Mouse (Mus musculus) fibroblast of lung, adult 2 months (primary cell): Measurements from ENCODE around the gene Rnf24.
A peak's percentile ranks its signal among the peaks of the same experiment; 100 is the strongest.

ENCODE experiments used
- DNase-seq: peaks from one replicate; pipeline ENCODE4 v3.0.0-alpha.2; 2011; ENCODE audit warnings: low read depth

Rnf24 gene

GRCm38 (mm10) chr2:131262680-131263670, 89.7 kb downstream of the Rnf24 start:
- peak; percentile 28 for DNase-seq

GRCm38 (mm10) chr2:131262213-131262672, 90.4 kb downstream of the Rnf24 start, which contains the start of gene Pank2:
TSS of gene Pank2 (plus strand) at chr2:131262495.
- peak; percentile 93 for DNase-seq

GRCm38 (mm10) chr2:131261481-131262212, 91.0 kb downstream of the Rnf24 start:
- no peak for DNase-seq

DNA sequence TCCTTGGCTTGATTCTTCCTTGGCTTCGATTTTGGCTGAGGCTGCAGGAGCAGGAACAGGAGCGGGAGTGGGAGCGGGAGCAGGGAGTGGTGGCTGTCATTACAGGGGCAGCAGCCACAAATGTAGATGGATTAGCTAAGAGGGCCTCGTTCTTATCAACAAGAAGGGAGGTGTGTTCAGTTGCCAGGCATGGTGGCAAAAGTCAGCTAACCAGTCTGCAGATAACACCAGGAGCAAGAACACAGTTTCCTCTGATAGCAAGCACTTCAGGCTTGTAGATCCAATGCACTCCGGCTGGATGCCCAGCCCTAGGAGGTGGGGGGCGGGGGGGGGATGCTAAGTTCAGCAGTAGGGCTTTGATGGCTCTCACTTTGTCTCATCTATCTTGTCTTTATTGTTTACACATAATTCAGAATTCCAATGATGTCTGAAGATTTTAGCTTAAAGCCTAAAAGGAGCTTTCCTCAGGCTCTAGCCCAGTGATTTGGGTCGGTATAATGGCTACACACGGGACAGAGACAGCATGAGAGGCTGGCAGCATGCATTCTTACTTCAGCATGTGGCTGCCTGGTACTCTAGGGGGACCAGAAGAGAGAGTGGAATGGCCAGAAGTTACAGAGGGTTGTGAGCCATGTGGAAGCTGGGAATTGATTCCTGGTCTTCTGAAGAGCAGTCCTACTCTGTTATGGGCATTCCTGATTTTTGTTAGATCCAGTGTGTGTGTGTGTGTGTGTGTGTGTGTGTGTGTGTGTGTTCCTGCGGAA, 92.0 kb downstream of the Rnf24 start:
- DNase-seq = no peak

GRCm38 (mm10) chr2:131258693-131259092, 94.0 kb downstream of the Rnf24 start:
- DNase-seq = no peak

GRCm38 (mm10) chr2:131255738-131256137, 97.0 kb downstream of the Rnf24 start:
- DNase-seq = no peak

- no peak for DNase-seq
These were observed 98.4 kb downstream of the Rnf24 start for GRCm38 (mm10) chr2:131254329-131254713.

- DNase-seq = peak; percentile 42
These were observed 98.9 kb downstream of the Rnf24 start for GRCm38 (mm10) chr2:131253681-131254328.
